Mouse (Mus musculus) small intestine, adult 2 months (tissue): Measurements from ENCODE around the gene Zbed4.

ENCODE experiments used
- CTCF ChIP-seq: fragments of 200-500 bp; IDR thresholded peaks from 2 replicates; pipeline ENCODE4 v1.5.1; 2012; ENCODE audit warnings: low read depth, mild to moderate bottlenecking, control low read depth, inconsistent platforms, low read length, moderate library complexity, mixed read lengths; ENCODE audit not compliant: insufficient replicate concordance, insufficient read length; ENCODE audit errors: extremely low read depth
- POLR2A ChIP-seq: fragments of 200-500 bp; IDR thresholded peaks from 2 replicates; pipeline ENCODE4 v1.6.1; 2012; ENCODE audit warnings: low read depth, mild to moderate bottlenecking, control low read depth, inconsistent platforms, low read length, moderate library complexity

- no peak for TF ChIP-seq CTCF
- no peak for TF ChIP-seq POLR2A
These were observed 37.4 kb upstream of the Zbed4 start for GRCm38 (mm10) chr15:88714021-88714589.
